Mouse (Mus musculus) testis, adult 2 months (tissue): ENCODE measurements around the gene Adipor2. TPM values are rescaled to one million over a fixed set of nuclear protein-coding genes. Genes with fewer than 3 reads are reported as not detected.

Experiments used
- H3K27ac ChIP-seq: fragments of 200-500 bp; 2 replicates; pipeline ENCODE4 v1.5.1; 2012; ENCODE audit warnings: low read depth, low read length; ENCODE audit not compliant: control insufficient read depth, insufficient read depth
- H3K27me3 ChIP-seq: fragments of 200-500 bp; 2 replicates; pipeline ENCODE4 v1.6.1; 2012; ENCODE audit warnings: mild to moderate bottlenecking, low read length, moderate library complexity; ENCODE audit not compliant: control insufficient read depth, insufficient read depth
- H3K36me3 ChIP-seq: fragments of 200-500 bp; 2 replicates; pipeline ENCODE4 v1.6.1; 2012; ENCODE audit warnings: mild to moderate bottlenecking, low read length; ENCODE audit not compliant: control insufficient read depth, insufficient read depth
- H3K4me1 ChIP-seq: fragments of 200-500 bp; 2 replicates; pipeline ENCODE4 v1.6.1; 2012; ENCODE audit warnings: low read length; ENCODE audit not compliant: control insufficient read depth, insufficient read depth
- H3K4me3 ChIP-seq: fragments of 200-500 bp; 2 replicates; pipeline ENCODE4 v1.5.1; 2012; ENCODE audit warnings: low read depth, mild to moderate bottlenecking, low read length, moderate library complexity, mixed read lengths; ENCODE audit not compliant: control insufficient read depth
- CTCF ChIP-seq: fragments of 200-500 bp; IDR thresholded peaks from 2 replicates; pipeline ENCODE4 v1.5.1; 2012; ENCODE audit warnings: low read depth, mild to moderate bottlenecking, inconsistent platforms, low read length, moderate library complexity; ENCODE audit not compliant: control insufficient read depth, insufficient read depth, insufficient replicate concordance
- POLR2A ChIP-seq: fragments of 200-500 bp; IDR thresholded peaks from 2 replicates; pipeline ENCODE4 v1.6.1; 2012; ENCODE audit warnings: low read depth, mild to moderate bottlenecking, inconsistent platforms, low read length, moderate library complexity; ENCODE audit not compliant: control insufficient read depth
- polyA plus RNA-seq: library from polyadenylated mRNA; depleted of rRNA; stranded (reverse); fragments of >200 nt; gene quantifications from 2 replicates; pipeline ENCODE4 v1.2.3, GENCODE M21; 2012

Gene Adipor2
- polyA plus RNA-seq, 1 experiment: 22.0 TPM

DNA sequence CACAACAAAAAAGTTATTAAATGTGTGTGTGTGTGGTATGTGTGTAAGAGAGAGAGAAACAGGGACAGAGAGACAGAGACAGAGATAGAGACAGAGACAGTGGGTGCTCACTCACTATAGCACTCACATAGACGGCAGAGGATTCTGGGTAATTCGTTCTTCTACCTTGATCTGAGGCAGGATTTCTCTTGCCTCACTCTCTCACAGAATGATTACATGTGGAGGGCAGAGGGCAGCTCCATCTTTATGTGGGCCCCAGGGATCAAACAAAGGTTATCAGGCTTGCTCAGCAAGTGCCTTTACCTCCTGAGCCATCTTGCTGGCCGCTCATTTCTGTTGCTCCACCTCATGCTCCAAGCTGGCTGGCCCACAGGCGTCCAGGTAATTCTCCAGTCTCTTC, 16.9 kb upstream of the Adipor2 start:
- Histone ChIP-seq H3K4me3 (no peak overlapping the region), H3K4me1 (no peaks in the 10 kb centered on the region), H3K27ac (no peak overlapping the region), H3K36me3 (no peaks in the 10 kb centered on the region; the same call in 1 of the 2 replicates), H3K27me3 (no peaks in the 10 kb centered on the region)
- TF ChIP-seq CTCF: no peak
- no peak for TF ChIP-seq POLR2A

DNA sequence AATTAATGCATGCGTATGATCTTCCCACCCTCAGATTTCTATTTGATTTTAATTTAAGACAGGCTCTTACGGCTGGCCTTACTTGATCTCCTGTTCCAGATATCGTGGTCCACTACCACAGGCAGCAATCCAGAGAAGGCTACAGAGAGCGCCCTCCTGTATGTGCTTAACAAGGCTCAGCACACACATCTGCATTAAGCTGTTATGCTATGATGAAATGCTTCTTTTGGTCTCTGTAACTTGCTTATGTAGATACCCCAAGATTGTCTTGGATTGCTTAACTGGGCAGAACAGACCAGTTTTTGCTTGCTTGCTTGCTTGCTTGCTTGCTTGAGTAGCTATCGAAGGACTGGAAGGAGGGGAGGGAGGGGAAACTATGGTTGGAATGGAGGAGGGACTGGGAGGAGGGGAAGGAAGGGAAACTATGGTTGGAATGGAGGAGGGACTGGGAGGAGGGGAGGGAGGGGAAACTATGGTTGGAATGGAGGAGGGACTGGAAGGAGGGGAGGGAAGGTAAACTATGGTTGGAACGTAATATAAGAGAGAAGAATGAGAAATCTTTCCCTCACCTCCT, 14.3 kb upstream of the Adipor2 start:
- Histone ChIP-seq H3K4me1 (no peaks in the 10 kb centered on the region), H3K36me3 (no peaks in the 10 kb centered on the region; the same call in 1 of the 2 replicates), H3K27me3 (no peaks in the 10 kb centered on the region), H3K27ac (no peak overlapping the region), H3K4me3 (no peak overlapping the region)
- TF ChIP-seq POLR2A (no peak), CTCF (no peak)

DNA sequence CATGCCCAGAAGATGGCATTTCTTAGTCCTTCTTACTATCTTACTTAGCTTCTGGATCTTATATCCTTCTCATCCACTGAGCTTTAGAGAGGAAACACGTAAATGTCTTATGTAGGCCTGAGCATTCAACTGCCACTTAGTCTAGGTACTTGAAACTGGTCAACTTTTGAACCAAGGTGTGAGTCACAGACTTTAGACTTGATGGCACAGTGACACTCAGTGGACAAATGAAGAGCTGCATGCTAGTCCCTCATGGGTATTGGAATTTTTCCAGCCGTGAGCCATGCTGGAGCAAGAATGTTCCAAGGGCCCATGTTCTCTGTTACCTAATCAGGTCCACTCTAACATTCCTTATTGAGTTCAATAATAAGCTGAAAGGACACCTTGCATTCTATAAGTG, 13.0 kb upstream of the Adipor2 start:
- H3K27me3 ChIP-seq: no peaks in the 10 kb centered on the region
- H3K27ac ChIP-seq: no peak overlapping the region
- no peak; the same call in 1 of the 2 replicates for TF ChIP-seq CTCF
- no peak for TF ChIP-seq POLR2A
- no peaks in the 10 kb centered on the region; the same call in 1 of the 2 replicates for H3K36me3 ChIP-seq
- H3K4me3 ChIP-seq: no peak overlapping the region
- no peaks in the 10 kb centered on the region for H3K4me1 ChIP-seq

DNA sequence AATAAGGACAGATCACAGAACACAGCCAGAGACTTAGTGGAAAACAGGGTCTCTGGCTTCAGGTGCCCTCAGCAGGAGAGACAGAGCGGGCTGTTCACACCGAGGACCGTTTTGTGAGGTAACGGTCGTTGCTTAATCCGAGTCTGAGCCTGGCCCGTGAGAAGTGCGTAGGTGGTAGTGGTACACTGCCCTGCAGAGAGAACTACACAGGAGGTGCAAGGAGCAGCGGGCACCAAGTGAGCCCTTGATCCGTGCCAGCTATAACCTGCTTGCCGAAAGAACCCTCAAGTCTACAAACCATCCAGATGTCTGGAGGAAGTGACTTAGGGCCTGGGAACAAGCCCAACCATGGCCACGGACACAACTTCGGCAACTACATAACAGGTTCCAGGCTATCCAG, 11.8 kb upstream of the Adipor2 start:
- Histone ChIP-seq H3K4me3 (no peak overlapping the region), H3K27ac (no peak overlapping the region), H3K36me3 (no peaks in the 10 kb centered on the region; the same call in 1 of the 2 replicates), H3K4me1 (no peaks in the 10 kb centered on the region), H3K27me3 (no peaks in the 10 kb centered on the region)
- no peak for TF ChIP-seq CTCF
- TF ChIP-seq POLR2A: no peak

DNA sequence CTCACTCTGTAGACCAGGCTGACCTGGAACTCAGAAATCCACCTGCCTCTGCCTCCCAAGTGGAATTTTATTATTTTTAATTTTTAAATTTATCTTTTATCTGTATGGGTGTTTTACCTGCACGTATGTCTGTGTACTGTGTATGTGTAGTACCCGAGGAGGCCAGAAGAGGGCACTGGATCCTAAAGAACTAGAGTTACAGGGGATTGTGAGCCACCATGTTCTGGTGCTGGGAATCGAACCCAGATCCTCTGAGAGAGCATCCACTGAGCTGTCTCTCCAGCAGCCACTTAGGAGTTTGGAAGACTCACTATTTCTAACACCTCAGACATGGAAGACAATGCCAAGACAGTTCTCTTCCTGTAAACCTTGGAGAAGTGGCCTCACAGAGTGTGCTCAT, 11.1 kb upstream of the Adipor2 start:
- no peaks in the 10 kb centered on the region; the same call in 1 of the 2 replicates for H3K36me3 ChIP-seq

DNA sequence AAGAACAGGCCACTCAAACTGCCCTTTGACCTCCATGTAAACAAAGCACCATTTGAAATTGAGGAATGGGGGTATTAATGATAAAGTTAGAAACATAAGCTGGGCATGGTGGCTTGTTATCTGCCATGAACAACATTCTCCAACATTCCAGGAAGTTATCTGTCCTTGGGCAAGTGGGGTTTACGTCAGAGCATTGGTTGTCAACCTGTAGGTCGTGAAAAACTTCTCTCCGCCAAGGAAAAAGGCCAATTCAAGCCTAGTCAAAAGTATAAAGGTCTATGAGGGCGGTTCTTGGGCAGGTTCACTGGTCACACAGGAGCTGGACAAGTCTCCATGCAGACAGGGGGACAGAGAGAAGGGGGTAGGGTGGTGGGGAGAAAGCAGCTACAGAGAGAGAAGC, 3.5 kb upstream of the Adipor2 start:
- no peak for TF ChIP-seq CTCF
- TF ChIP-seq POLR2A: no peak
- H3K4me3 ChIP-seq: no peak overlapping the region

More for the DNA sequence above, 11.1 kb upstream of the Adipor2 start:
- H3K4me1 ChIP-seq: no peaks in the 10 kb centered on the region
- TF ChIP-seq CTCF (no peak), POLR2A (no peak)
- no peak overlapping the region for H3K27ac ChIP-seq
- no peaks in the 10 kb centered on the region for H3K27me3 ChIP-seq
- H3K4me3 ChIP-seq: no peak overlapping the region

DNA sequence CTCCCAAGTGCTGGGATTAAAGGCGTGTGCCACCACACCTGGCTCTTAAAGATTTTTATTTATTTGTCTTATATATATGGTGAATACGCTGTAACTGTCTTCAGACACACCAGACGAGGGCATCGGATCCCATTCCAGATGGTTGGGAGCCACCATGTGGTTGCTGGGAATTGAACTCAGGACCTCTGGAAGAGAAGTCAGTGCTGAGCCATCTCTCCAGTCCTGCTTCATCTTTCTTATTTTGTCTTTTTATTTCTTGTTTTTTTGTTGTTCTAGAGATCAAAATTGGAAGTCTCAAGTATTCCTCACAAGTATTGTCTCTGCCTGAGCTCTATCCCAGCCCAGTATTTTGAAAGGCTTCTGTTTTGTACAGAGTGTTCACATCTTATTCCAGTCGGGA, 2.9 kb upstream of the Adipor2 start:
- TF ChIP-seq CTCF (no peak), POLR2A (no peak)

More for the DNA sequence above, 3.5 kb upstream of the Adipor2 start:
- Histone ChIP-seq H3K27ac (no peak overlapping the region), H3K4me1 (no peaks in the 10 kb centered on the region), H3K36me3 (no peaks in the 10 kb centered on the region), H3K27me3 (no peaks in the 10 kb centered on the region)

More for the DNA sequence above, 2.9 kb upstream of the Adipor2 start:
- H3K4me1 ChIP-seq: no peaks in the 10 kb centered on the region
- no peak overlapping the region for H3K27ac ChIP-seq
- H3K4me3 ChIP-seq: no peak overlapping the region
- H3K36me3 ChIP-seq: no peaks in the 10 kb centered on the region
- no peaks in the 10 kb centered on the region for H3K27me3 ChIP-seq
